Mouse (Mus musculus): Measurements from ENCODE around the gene Vkorc1l1. TPM values are rescaled to one million over a fixed set of nuclear protein-coding genes. Genes with fewer than 3 reads are reported as not detected.
A peak's percentile ranks its signal among the peaks of the same experiment; 100 is the strongest.

Vkorc1l1 gene
- polyA plus RNA-seq, 1 experiment from 2014 or later, result 21.7 TPM

DNA sequence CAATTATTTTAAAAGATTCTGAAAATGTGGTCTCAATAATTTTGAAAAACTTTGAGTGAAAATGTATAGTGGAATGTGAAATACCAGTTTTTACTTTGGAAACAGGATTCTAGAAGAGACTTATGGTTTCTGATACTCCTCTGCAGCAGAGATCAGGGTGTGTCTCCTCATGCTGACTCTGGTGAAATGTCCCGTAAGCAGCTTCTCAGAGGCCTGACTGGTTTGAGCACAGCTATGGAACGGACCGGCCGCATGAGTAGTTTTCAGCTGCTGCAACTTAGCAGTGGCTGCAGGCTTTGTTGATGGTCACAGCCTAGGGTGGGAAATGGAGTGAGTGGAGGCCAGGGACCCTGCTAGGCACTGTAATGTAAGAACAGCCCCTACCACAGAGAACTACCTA lies 36.0 kb downstream of the Vkorc1l1 start:
- peaks cover 29% of the 10 kb centered on the region for H3K36me3 ChIP-seq (replicated peaks)
- no peaks in the 10 kb centered on the region for H3K27me3 ChIP-seq
- peak overlapping the region; percentile 32; the same call in 1 of the 2 replicates for H3K9ac ChIP-seq
- peak overlapping the region; percentile 48 for H3K4me2 ChIP-seq
- peak; percentile 48 for ATAC-seq (ENCODE audit: insufficient read depth)
- peak overlapping the region; percentile 13; the same call in 1 of the 2 replicates for H3K4me3 ChIP-seq (replicated peaks)
- H3K27ac ChIP-seq (replicated peaks), result peak overlapping the region; percentile 91
- H3K4me1 ChIP-seq (replicated peaks), result peaks cover 85% of the 10 kb centered on the region
- no peaks in the 10 kb centered on the region for H3K9me3 ChIP-seq (replicated peaks)
- 47% methylated on average over 4 of the region's 4 CpGs for WGBS (ENCODE audit: insufficient replicate concordance)

DNA sequence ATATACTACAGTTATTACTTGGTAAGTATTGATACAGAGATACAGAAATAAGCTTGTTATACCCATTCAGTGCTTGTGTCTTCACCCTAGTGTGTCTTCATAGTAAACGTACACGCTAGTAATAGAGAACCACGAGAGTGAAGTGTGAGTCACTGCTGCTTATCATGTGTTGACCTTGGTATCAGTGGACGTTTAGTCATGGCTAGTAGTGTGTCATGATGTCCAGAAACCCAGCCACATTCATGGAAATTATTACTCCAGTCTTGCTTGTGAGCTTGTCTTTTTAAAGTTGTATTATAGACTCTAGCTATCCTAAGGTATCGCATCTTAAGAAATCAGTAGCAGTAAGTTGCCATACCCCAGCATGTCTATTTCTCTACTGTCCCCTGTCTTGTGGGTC lies 36.8 kb downstream of the Vkorc1l1 start:
- no peaks in the 10 kb centered on the region for H3K27me3 ChIP-seq
- WGBS (ENCODE audit: insufficient replicate concordance), result 54% methylated on average over 5 of the region's 5 CpGs
- peaks cover 32% of the 10 kb centered on the region for H3K36me3 ChIP-seq (replicated peaks)
- no peak overlapping the region for H3K9ac ChIP-seq
- peaks cover 78% of the 10 kb centered on the region for H3K4me1 ChIP-seq (replicated peaks)
- no peak overlapping the region for H3K4me3 ChIP-seq (replicated peaks)
- peak overlapping the region; percentile 21; the same call in 1 of the 2 replicates for H3K4me2 ChIP-seq
- peak; percentile 37; the same call in 1 of the 2 replicates for ATAC-seq (ENCODE audit: insufficient read depth)
- no peaks in the 10 kb centered on the region for H3K9me3 ChIP-seq (replicated peaks)
- H3K27ac ChIP-seq (replicated peaks), result peak overlapping the region; percentile 91

DNA sequence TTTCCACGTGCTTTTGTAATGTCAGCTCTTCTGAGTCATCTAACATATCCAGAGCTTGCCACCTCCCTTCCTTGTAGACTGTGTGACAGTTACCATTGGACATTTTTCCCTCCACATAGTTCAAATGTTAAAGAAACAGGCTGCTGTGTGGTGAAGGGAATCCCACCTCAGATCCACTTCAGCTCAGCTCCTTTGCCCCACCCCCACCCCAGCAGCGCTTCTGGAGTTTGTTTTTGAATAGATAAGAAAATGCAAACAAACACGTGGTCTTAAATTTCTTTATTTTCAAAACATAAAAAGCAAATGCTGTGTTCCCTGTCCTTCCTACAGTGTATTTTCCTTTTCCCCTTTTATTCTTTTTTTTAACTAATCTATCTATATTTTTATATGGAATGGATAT lies 38.4 kb downstream of the Vkorc1l1 start:
- peak; percentile 37 for ATAC-seq (ENCODE audit: insufficient read depth)
- Histone ChIP-seq H3K4me1 (replicated peaks) (peaks cover 63% of the 10 kb centered on the region), H3K9ac (peak overlapping the region; percentile 37), H3K36me3 (replicated peaks) (peaks cover 45% of the 10 kb centered on the region), H3K27me3 (no peaks in the 10 kb centered on the region), H3K9me3 (replicated peaks) (no peaks in the 10 kb centered on the region), H3K27ac (replicated peaks) (peak overlapping the region; percentile 91), H3K4me2 (peak overlapping the region; percentile 53), H3K4me3 (replicated peaks) (peak overlapping the region; percentile 20)
- whole genome bisulfite sequencing (ENCODE audit: insufficient replicate concordance), result 36% methylated on average over 3 of the region's 3 CpGs

DNA sequence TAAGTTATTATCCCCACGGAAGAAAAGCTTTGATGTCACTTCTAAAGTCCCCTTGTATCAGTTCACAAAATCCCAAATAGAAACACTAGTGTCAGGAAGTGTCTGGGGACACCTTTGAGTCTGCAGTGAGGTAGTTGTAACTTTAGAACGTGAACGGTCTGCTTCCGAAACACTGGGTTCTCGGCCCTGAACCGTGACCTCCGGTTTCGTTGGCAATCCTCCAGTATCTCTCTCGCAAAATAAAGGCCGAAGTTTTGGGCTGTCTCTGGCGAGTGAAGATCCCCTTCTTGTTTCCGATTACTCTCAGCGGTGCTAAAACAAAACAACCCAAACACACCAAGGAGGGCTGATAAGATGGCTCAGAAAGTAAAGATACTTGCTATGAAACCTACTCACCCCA lies 47.6 kb downstream of the Vkorc1l1 start:
- ATAC-seq (ENCODE audit: insufficient read depth), result no peak
- H3K4me2 ChIP-seq, result no peak overlapping the region
- H3K9ac ChIP-seq, result no peak overlapping the region
- H3K27ac ChIP-seq (replicated peaks), result peak overlapping the region; percentile 45
- 78% methylated on average over 13 of the region's 13 CpGs for whole genome bisulfite sequencing (ENCODE audit: insufficient replicate concordance)
- H3K4me1 ChIP-seq (replicated peaks), result peaks cover 47% of the 10 kb centered on the region
- H3K27me3 ChIP-seq, result no peaks in the 10 kb centered on the region
- no peaks in the 10 kb centered on the region for H3K9me3 ChIP-seq (replicated peaks)
- no peak overlapping the region for H3K4me3 ChIP-seq (replicated peaks)
- H3K36me3 ChIP-seq (replicated peaks), result peaks cover 62% of the 10 kb centered on the region

DNA sequence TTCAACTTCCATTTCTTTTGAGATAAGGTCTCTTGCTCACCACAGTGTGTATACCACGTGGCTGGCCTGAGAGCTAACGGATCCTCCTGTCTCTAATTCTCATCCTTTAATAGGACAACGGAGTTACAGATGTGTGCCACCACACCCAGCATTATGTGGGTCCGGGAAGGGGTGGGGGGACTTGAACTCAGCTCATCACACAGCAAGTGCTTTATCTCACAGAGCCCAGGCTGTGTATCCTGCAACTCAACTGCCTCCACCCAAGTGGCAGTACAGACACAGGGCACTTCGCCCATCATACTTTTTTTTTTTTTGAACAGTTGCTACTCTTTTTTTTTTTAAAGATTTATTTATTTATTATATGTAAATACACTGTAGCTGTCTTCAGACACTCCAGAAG lies 50.1 kb downstream of the Vkorc1l1 start:
- H3K36me3 ChIP-seq (replicated peaks), result peaks cover 53% of the 10 kb centered on the region
- peak; percentile 90 for ATAC-seq (ENCODE audit: insufficient read depth)
- no peak overlapping the region for H3K4me3 ChIP-seq (replicated peaks)
- no peak overlapping the region for H3K9ac ChIP-seq
- H3K4me1 ChIP-seq (replicated peaks), result peaks cover 47% of the 10 kb centered on the region
- H3K27me3 ChIP-seq, result no peaks in the 10 kb centered on the region
- WGBS (ENCODE audit: insufficient replicate concordance), result 24% methylated on average over 5 of the region's 5 CpGs
- H3K27ac ChIP-seq (replicated peaks), result peak overlapping the region; percentile 75
- no peaks in the 10 kb centered on the region for H3K9me3 ChIP-seq (replicated peaks)
- H3K4me2 ChIP-seq, result peak overlapping the region; percentile 11; the same call in 1 of the 2 replicates

DNA sequence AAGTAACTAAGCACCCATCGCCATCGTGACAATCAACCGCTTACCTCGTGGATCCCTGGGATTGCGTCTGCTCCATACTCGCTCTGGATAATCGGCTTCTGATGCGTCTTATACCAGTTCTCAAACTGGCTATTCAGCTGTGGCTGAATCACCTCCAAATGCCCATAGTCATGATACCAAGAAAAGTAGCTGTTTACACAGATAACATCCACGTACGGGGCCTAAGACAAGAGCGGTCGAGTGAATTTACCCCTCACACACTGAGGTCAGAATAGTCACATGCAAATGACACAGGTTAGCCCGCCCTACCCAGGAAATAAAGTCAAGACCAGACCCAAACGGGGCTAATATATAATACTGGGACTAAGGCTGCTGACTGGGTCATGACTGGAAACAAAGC lies 51.6 kb downstream of the Vkorc1l1 start:
- Histone ChIP-seq H3K9ac (peak overlapping the region; percentile 26; the same call in 1 of the 2 replicates), H3K27ac (replicated peaks) (peak overlapping the region; percentile 75), H3K27me3 (no peaks in the 10 kb centered on the region), H3K36me3 (replicated peaks) (peaks cover 51% of the 10 kb centered on the region), H3K9me3 (replicated peaks) (no peaks in the 10 kb centered on the region), H3K4me3 (replicated peaks) (peak overlapping the region; percentile 26; the same call in 1 of the 2 replicates), H3K4me1 (replicated peaks) (peaks cover 54% of the 10 kb centered on the region), H3K4me2 (0 out of 2 replicates have a peak overlapping the region, but pooled peaks have one; percentile 23)
- peak; percentile 51 for ATAC-seq (ENCODE audit: insufficient read depth)
- WGBS (ENCODE audit: insufficient replicate concordance), result 62% methylated on average over 14 of the region's 14 CpGs

DNA sequence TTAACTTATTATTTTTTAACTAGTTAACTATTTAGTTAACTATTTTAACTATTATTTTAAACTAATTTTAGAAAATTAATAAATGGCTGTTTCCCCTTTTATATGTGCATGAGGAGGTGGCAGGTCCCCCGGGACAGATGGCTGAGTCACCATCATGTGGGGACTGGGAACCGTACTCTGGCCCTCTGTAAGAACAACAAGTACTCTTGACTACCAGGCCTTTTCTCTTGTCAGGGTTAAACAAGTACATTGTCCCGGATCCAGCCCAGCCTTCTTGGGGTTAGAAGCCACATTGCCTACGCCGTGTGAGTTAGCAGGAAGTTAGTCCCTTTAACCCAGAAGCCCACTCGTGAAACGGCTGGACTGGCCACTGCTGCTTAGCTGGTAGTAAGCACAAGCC lies 53.2 kb downstream of the Vkorc1l1 start:
- no peak overlapping the region for H3K4me2 ChIP-seq
- no peaks in the 10 kb centered on the region for H3K9me3 ChIP-seq (replicated peaks)
- ATAC-seq (ENCODE audit: insufficient read depth), result no peak
- H3K9ac ChIP-seq, result no peak overlapping the region
- peaks cover 39% of the 10 kb centered on the region for H3K36me3 ChIP-seq (replicated peaks)
- no peaks in the 10 kb centered on the region for H3K27me3 ChIP-seq
- 87% methylated on average over 7 of the region's 7 CpGs for WGBS (ENCODE audit: insufficient replicate concordance)
- H3K4me3 ChIP-seq (replicated peaks), result no peak overlapping the region
- no peak overlapping the region for H3K27ac ChIP-seq (replicated peaks)
- peaks cover 50% of the 10 kb centered on the region for H3K4me1 ChIP-seq (replicated peaks)

DNA sequence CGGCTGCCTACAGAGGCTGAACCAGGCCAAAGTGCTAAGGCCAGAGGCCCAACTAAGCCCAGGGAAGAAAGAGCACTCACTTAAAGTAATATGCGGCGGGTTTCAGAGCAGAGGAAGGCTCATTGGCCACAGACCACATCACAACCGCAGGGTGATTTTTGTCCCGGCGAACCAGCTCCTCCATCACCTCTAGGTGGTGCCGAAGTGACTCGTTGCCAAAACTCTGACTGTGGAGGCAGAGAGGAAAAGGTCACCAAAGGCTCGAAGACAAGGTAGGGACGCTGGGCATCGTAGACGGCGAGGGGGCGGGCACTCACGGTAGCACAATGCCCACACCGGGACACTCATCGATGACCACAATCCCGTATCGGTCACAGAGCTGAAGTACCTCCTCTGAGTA lies 55.9 kb downstream of the Vkorc1l1 start:
- H3K9ac ChIP-seq, result no peak overlapping the region
- H3K4me3 ChIP-seq (replicated peaks), result no peak overlapping the region
- H3K27ac ChIP-seq (replicated peaks), result peak overlapping the region; percentile 25; the same call in 1 of the 2 replicates
- 71% methylated on average over 19 of the region's 19 CpGs for WGBS (ENCODE audit: insufficient replicate concordance)
- H3K4me1 ChIP-seq (replicated peaks), result peaks cover 48% of the 10 kb centered on the region
- no peak overlapping the region for H3K4me2 ChIP-seq
- peaks cover 31% of the 10 kb centered on the region for H3K36me3 ChIP-seq (replicated peaks)
- ATAC-seq (ENCODE audit: insufficient read depth), result no peak
- H3K9me3 ChIP-seq (replicated peaks), result no peaks in the 10 kb centered on the region
- no peaks in the 10 kb centered on the region for H3K27me3 ChIP-seq

DNA sequence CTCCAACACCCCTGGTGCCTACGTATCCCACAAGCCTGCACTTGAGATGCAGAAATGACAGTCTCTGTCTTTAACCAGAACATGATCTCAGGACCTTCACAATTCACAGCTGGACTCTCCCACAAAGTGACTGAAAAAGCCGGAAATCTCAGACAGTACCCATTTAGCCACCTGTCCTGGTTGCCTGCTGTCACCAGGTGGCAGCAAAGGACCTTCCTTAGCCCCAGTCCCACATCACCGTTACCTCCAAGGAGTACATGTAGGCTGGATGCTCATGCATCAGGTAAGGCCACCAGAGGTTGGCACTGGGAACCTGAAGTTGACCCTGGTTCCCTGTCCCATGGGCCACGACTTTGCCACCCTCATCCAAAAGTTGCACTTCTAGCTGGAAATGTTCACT lies 57.3 kb downstream of the Vkorc1l1 start:
- no peak for ATAC-seq (ENCODE audit: insufficient read depth)
- Histone ChIP-seq H3K27me3 (no peaks in the 10 kb centered on the region), H3K4me3 (replicated peaks) (no peak overlapping the region), H3K4me2 (no peak overlapping the region), H3K27ac (replicated peaks) (no peak overlapping the region), H3K4me1 (replicated peaks) (peaks cover 43% of the 10 kb centered on the region), H3K36me3 (replicated peaks) (peaks cover 18% of the 10 kb centered on the region), H3K9ac (no peak overlapping the region), H3K9me3 (replicated peaks) (no peaks in the 10 kb centered on the region)
- WGBS (ENCODE audit: insufficient replicate concordance), result 43% methylated on average over 4 of the region's 4 CpGs

DNA sequence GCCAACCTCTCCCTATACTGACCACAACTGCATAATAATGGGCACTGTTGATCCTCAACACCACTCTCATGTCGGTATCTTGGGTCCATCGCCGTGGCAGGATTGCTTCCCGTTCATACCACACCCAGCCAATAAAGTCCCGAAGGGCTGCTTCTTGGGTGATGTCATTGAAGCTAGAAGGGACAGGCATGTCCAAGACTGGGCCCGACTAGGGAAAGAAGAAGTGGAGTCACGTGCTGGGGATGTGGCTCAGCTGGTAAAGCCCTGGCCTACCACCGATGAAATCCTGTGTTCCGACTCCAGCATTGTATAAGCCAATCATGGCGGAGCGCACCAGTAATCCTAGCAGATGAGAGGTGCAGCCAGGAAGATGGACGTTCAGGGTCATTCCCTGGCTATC lies 59.0 kb downstream of the Vkorc1l1 start:
- peaks cover 18% of the 10 kb centered on the region for H3K36me3 ChIP-seq (replicated peaks)
- H3K4me3 ChIP-seq (replicated peaks), result no peak overlapping the region
- H3K4me1 ChIP-seq (replicated peaks), result peaks cover 43% of the 10 kb centered on the region
- H3K27ac ChIP-seq (replicated peaks), result 0 out of 2 replicates have a peak overlapping the region, but pooled peaks have one; percentile 70
- peak overlapping the region; percentile 88 for H3K4me2 ChIP-seq
- WGBS (ENCODE audit: insufficient replicate concordance), result 75% methylated on average over 12 of the region's 12 CpGs
- ATAC-seq (ENCODE audit: insufficient read depth), result no peak
- H3K27me3 ChIP-seq, result no peaks in the 10 kb centered on the region
- no peaks in the 10 kb centered on the region for H3K9me3 ChIP-seq (replicated peaks)
- no peak overlapping the region for H3K9ac ChIP-seq

DNA sequence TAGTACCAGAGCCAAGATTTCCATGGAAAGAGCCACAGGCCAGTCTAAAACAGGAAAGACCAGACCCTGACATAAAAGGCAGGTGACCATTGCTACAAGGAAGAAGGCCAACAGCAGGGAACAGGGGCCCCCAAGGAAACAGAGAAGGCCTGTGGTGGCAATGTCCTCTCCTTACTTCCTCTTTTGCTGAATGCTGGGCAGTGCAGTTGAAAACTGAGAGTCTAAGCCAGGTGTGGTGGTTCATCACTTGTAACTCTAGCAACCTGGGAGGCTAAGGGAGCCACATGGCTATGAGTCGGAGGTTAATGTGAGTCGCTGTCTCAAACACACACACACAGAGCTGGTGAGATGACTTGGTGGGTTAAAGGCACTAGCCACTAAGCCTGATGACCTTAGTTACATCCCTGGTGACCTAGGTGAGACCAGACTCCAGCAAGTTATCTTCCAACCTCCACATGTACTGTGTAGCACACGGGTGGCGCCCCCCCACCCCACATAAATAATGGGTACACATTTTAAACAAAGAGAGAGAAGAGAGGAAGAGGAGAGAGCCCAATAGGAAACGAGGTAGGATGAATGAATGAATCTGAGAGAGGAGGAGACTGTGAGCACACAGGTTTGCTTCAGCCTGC lies 59.7 kb downstream of the Vkorc1l1 start:
- peaks cover 15% of the 10 kb centered on the region for H3K36me3 ChIP-seq (replicated peaks)
- H3K4me2 ChIP-seq, result peak overlapping the region; percentile 88
- peaks cover 43% of the 10 kb centered on the region for H3K4me1 ChIP-seq (replicated peaks)
- no peak for ATAC-seq (ENCODE audit: insufficient read depth)
- H3K27ac ChIP-seq (replicated peaks), result peak overlapping the region; percentile 70; the same call in 1 of the 2 replicates
- 8% methylated on average over 5 of the region's 5 CpGs for WGBS (ENCODE audit: insufficient replicate concordance)
- H3K9me3 ChIP-seq (replicated peaks), result no peaks in the 10 kb centered on the region
- H3K9ac ChIP-seq, result peak overlapping the region; percentile 74; the same call in 1 of the 2 replicates
- H3K27me3 ChIP-seq, result no peaks in the 10 kb centered on the region
- H3K4me3 ChIP-seq (replicated peaks), result peak overlapping the region; percentile 68

All from liver, embryonic 15.5 days (tissue).